Mouse (Mus musculus) central nervous system, embryonic 11.5 days (tissue): ENCODE measurements around the gene Klhl18. TPM values are rescaled to one million over a fixed set of nuclear protein-coding genes. Genes with fewer than 3 reads are reported as not detected.

Experiments
- polyA plus RNA-seq: library from polyadenylated mRNA; depleted of rRNA; stranded (reverse); fragments of >200 nt; gene quantifications from 2 replicates; pipeline ENCODE4 v1.2.3, GENCODE M21; 2012; rRNA removed

Klhl18 gene
- 13.3 and 17.0 TPM in 2 replicates for polyA plus RNA-seq

GRCm38 (mm10) chr9:110476124-110477091, at the start of gene Klhl18, which contains the start of gene Kif9:
Klhl18 (minus strand) TSS chr9:110476694.
Kif9 (plus strand) TSS chr9:110476958.

GRCm38 (mm10) chr9:110419511-110420112, 56.9 kb downstream of the Klhl18 start, which contains the start of gene Ngp:
Ngp (plus strand) TSS chr9:110419747.

GRCm38 (mm10) chr9:110408099-110408773, 68.3 kb downstream of the Klhl18 start, which contains the start of gene Ptpn23:
Ptpn23 (minus strand) TSS chr9:110408213.

Other genes starting within 250 kb of the Klhl18 start
- gene Cspg5, start 232.9 kb downstream of the Klhl18 start, polyA plus RNA-seq = 12.4 and 22.4 TPM in 2 replicates
- gene Elp6, start 171.5 kb downstream of the Klhl18 start, polyA plus RNA-seq = 46.1 and 50.4 TPM in 2 replicates
- 17.8 and 24.7 TPM in 2 replicates for gene Scap, start 143.4 kb downstream of the Klhl18 start, polyA plus RNA-seq
- 31.2 and 37.8 TPM in 2 replicates for gene Ptpn23, start 68.5 kb downstream of the Klhl18 start, polyA plus RNA-seq
- 1.0 and 1.3 TPM in 2 replicates for gene Ngp, start 56.9 kb downstream of the Klhl18 start, polyA plus RNA-seq
- gene Kif9, start 264 bp upstream of the Klhl18 start, polyA plus RNA-seq = 0.88 and 0.91 TPM in 2 replicates
- 91.6 and 127 TPM in 2 replicates for gene Setd2, start 55.9 kb upstream of the Klhl18 start, polyA plus RNA-seq
- gene Nradd, start 147.8 kb upstream of the Klhl18 start, polyA plus RNA-seq = 28.5 and 35.2 TPM in 2 replicates
- 5.1 and 7.0 TPM in 2 replicates for gene Nbeal2, start 177.5 kb upstream of the Klhl18 start, polyA plus RNA-seq
- 99.0 and 210 TPM in 2 replicates for gene Ccdc12, start 179.8 kb upstream of the Klhl18 start, polyA plus RNA-seq